Mouse (Mus musculus): ENCODE data around the gene 2610507B11Rik.
"Not testable (repeated sequence)": the region's sequence is repeated elsewhere in the genome, so short reads cannot be mapped to it uniquely, and the experiment has no call there.

Gene 2610507B11Rik

DNA sequence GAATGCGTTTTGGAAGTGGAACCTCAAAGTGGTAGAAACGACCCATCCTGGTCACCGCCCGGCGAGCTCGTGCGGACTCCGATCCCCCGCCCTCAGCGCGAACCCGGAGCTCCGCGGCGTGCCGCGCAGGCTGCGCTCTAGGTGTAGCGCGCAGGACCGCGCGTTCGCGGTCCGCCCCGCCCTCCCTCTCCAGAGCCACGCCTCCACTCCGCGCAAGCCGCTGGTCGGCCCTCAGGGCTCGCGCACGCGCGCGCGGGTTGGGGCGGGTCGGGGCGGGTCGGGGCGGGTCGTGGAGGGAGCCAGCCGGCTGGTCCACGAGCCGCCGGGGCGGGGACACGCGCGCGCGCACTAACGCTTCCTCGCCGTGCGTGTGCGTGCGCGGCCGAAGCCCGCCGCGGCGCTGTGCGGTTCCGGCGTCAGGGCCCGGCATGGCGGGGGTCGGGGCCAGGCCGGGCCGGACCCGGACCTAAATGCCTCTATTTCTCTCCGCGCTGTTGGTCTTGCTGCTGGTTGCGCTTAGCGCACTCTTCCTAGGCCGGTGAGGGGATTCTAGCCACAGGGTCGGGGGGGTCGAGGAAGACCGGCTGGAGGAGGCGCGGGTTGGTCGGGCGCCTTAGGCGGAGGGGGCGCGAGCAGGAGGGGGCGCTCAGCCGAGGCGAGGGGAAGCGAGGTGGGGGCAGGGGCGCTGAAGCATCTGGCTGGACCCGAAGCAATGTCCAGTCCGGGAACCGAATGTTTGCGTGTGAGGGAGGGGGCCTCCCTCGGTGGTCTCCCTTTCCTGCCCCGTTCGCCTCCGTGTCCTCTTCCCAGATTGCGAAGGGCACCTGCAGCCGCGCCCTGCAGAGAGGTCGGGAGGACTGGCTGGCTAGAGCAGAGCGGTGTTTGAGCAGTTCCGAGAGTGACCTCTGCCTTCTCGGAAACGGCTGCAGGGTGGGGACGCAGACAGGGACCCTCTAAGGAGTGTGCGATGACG is at the start of gene 2610507B11Rik:
2610507B11Rik (plus strand) TSS at position 373 of the 973 bp plus-strand sequence.
- DNase-seq (ENCODE audit: low read depth, low spot score): peak; percentile 89

DNA sequence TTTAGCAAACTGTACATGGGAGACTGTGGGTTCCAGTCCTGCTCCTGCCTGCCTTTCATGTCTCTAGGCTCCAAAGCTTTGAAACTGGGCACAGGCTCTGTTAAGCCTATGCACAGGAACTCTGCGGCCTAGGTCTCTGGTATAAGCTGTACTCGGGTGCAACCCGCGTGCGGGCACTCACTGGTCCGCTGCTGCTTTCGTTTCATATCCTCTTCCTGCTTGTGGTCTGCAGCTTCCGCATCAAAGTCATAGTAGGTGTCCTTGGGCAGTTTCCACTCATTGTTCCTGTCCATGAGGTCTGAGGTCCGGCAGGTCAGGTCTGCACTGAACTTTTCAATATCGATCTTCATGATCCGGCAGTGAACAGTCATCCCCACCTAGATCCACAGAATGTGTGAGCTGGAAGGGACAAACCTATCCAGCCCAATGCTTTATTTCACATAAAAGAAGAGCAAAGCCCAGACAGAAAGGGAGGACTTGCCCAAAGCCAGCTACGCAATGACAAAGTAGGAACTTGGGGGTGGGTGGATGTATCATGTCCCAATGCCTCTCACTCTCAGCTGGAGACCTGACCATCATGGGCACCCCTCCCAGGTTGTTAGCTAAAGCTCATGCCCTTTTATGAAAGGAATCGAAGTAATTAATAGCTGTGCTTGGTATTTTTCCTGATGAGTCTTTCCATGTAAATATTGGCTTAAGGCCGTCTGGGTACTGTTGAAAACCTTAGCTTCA is 48.3 kb upstream of the 2610507B11Rik start:
- DNase-seq (ENCODE audit: low read depth, low spot score): no peak

DNA sequence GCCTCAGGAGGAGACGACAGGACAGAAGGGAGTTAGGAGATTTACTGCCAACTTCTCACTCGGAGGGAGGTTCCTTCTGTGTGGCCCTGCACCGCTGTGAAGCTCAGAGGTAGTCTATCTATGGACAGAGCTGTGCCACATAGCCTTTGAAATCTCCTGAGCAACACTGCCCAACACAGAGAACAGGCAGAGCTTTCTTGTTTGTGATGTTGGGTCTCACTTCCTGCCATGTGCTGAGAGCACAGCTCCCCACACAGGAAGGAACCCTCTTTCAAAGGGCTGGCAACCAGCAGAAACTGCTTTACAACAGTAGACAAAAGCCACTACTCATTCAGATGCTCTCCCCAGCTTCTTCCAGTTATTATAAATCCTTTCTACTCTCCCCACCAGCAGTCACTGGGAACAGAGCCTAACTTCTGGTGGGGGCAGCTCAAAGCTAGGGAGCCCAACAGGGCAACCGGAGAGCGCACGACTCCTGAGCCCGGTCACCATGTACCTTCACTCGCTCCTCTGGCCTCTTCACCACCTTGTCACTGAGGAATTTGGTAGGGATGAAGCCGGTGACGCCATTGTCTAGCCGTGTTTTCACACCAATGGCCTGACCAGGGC is 45.7 kb upstream of the 2610507B11Rik start:
- peak; percentile 14 for DNase-seq (ENCODE audit: low read depth, low spot score)

DNA sequence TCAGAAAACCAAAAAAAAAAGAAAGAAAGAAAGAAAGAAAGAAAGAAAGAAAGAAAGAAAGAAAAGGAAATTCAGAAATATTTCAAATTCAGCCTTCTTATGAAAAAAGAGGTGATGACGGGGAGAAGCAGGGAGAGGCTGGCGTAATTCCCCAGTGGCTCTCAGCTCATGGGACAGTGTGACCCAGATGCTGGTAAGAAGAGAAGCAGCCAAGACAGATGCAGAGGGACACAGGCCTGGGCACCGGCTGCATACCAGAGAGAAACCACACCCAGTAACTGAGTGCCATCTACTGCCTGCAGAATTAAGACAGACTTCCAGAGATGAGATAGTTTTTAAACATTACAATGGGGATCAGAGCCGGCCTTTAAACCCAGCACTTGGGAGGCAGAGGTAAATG is 38.0 kb upstream of the 2610507B11Rik start:
- DNase-seq (ENCODE audit: low read depth, low spot score): no peak

DNA sequence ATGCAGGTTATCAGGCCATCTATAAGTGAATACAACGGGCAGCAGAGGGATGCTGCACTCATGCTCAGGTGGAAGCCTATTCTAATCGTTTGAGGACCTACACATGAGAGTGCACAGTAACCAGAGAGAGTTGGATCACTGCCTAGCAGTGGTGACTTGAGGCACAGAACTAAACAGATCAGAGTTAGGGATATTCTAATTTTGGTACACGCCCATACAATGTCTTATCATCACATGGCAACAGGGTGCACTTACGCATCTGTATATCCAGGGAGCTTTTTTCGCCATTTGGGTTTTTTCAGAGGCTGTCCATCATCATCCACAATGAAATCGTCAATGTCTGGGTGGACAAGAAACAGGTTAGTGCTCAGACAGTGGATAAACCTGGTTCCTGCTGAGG is 30.0 kb upstream of the 2610507B11Rik start:
- DNase-seq (ENCODE audit: low read depth, low spot score): no peak

DNA sequence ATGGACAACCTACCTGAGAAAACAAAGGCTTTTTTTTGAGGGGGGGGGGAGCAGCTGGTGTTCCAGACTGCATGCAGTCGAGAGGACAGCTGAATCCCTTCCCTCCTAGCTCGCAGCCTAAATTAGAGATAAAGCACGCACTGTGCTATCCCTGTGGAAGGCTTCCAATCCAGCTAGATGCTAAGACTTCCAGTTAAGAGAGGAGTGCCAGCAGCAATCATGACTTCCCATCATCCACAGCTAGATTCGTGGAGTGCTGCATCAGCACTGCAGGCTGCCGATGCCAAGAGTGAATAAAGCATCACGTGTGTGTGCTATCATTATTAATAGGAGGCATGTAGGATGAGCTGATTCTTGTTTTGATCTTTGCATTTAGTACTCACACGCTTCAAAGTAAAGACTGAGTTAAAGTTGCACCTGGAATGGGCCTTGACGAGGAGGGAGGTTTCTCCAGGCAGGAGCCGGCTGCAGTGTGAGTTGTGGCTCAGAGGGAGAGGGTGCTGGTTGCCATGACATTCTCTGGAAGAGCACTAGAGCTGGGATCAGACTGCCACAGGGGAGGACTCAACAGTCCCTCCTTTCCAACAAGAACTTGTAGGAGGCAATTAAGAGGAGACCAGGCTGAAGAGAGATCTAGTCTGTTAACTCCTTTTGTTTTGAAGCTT is 21.2 kb upstream of the 2610507B11Rik start:
- no peak for DNase-seq (ENCODE audit: low read depth, low spot score)

DNA sequence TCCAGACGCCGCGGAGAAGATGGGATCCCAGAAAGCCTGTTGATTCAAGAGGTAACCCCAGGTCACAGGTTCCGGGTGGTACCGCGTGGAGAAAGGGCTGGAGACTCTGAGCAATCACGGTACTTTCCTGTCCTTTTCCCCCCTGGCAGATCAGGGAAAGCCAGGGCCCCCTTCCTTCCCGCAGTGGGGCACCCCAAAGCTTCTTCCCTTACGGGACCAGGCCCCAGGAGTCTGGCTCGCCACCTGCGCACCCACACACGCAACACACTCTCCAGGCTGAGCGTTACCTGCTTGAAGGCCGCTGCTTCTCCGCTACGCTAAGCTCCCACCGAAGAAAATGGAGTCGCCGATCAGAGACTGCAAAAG is 16.3 kb upstream of the 2610507B11Rik start:
- DNase-seq (ENCODE audit: low read depth, low spot score): no peak

DNA sequence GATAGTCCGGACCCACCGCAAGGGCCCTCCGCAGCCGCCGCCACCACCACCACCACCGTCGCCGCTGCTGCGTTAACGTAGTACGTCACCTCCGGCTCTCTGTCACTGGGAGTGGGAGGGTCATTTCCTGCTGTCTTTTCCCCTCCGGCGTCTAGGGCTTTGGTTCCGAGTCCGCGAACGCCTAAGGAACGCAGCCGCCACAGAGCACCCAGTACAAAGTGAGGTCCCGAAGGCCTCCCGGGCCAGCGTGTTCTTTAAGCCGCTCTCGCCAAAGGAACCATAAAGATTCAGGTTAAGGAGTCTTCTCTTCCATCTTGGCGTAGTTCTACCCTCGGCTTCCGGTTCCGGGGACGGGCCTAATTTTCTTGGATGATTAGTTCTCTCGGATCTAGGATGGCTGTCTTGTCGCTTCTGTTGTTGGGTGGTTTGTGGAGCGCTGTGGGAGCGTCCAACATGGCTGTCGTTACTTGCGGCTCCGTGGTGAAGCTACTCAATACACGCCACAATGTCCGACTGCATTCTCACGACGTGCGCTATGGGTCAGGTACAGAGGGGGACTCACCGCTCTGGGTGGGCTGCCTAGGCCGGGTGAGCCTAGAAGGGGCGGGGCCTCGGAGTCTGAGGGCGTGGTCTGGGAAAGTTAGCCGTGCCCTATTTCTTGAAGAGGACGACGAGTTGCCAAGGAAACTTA is 15.8 kb upstream of the 2610507B11Rik start, which contains the start of the genes Sdf2 and Supt6:
Sdf2 (plus strand) TSS at position 120 of the 691 bp plus-strand sequence.
Supt6 (minus strand) TSS at position 361 of the 691 bp plus-strand sequence.
- DNase-seq (ENCODE audit: low read depth, low spot score): peak; percentile 84

DNA sequence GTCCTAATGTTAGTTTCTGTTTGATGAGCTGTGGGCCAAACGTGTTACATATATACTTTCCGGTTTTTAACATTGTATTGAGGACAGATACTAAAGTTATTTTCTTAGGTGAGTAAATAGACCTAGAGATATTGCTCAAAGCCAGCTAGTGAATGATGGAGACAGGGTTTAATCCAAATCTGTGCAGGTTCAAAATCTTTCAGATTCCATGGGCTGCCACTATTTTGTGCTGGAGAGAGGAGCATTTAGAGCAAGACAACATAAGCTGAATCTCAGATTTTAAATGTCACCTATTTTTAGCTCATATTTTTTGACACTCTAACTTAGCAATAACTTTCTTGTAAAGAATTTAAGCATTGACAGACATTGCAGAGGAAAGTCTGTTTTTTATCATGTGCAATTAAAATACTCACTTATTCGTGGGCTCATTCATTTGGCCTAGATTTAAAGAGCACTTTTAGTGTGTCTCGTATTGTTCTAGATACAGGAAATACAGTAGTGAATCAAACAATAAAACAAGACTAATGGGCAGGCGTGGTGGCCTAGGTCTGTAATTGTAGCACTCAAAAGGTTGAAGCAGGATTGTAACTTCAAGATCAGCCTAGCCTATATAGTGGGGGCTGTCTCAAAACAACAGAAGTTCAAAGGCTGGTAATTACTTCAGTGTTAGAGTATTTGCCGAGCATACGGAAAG is 15.1 kb upstream of the 2610507B11Rik start:
- no peak for DNase-seq (ENCODE audit: low read depth, low spot score)

DNA sequence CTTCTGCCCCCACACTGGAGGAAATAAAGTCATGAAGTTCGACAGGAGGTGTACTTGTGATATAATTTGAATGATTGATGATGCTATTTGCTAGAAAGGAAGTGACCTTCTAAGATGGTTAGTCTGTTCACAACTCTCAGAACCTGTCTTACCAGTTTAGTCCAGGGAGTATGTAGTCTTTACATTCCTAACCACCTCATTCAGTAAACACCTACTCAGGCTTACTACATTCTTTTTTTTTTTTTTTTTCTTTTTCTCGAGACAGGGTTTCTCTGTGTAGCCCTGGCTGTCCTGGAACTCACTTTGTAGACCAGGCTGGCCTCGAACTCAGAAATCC is 14.6 kb upstream of the 2610507B11Rik start:
- no peak for DNase-seq (ENCODE audit: low read depth, low spot score)

DNA sequence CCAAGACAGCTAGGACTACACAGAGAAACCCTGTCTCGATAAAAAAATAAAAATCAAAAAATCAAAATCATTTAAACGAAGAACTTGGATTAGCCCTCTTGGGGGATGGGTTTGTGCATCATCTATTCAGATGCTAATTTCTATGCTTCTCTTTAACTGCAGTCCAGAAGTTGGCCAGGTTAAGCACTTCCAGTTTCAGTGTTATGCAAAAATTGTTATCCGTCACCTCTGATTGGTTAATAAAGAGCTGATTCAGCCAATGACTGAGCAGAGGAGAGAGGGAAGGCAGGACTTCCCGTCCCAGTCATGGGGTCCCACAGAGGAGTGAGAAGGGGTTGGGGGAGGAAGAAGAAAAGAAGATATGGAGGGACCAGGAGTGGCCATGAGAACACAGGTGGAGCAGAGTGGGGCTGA is 13.8 kb upstream of the 2610507B11Rik start:
- no peak for DNase-seq (ENCODE audit: low read depth, low spot score)

DNA sequence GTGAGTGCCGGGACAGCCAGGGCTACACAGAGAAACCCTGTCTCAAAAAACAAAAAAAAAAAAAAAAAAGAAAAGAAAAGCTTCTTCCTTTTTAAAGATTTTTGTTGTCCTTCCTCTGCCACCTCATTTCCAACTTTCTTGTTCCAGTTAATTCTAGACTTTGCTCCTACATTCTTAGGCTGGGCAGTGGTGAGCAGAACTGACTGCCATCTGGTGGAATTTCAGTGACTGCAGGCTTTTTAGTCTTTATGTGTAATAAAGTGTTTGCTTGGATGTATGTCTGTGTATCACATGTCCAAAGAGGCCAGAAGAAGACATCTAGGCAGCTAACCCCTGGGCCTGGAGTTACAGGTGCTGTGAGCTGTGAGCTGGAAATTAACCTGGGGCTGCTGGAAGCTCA is 4.9 kb upstream of the 2610507B11Rik start:
- DNase-seq (ENCODE audit: low read depth, low spot score): no peak

DNA sequence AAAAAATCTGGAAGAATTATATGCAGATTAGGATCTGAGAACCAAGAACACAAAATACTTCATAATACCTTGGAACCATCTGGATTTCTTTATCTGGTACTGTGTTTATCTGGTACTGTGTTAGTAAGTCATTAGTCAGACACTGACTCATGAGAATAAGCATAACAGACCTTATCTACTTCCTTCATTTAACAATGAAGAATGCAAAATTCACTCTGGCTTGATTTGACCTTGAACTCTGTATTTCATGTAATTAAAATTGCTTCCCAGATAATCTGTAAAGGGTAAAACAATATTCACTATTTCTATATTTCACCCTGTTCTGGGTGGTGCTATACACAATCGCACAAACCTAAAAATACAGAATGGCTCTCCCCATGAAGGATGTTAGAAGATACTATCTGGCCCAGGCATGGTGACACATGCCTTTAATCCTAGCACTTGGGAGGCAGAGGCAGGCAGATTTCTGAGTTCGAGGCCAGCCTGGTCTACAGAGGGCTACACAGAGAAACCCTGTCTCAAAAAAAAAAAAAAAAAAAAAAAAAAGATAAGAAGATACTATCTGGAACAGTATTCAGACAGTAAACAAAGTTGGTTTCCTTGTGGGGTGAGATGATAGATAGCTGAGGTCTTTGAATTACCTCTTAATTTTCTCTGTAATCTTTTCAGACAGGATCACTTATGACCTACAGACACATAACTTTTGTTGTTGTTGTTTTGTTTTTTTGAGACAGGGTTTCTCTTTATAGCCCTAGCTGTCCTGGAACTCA is 878 bp upstream of the 2610507B11Rik start:
- DNase-seq (ENCODE audit: low read depth, low spot score): no peak

DNA sequence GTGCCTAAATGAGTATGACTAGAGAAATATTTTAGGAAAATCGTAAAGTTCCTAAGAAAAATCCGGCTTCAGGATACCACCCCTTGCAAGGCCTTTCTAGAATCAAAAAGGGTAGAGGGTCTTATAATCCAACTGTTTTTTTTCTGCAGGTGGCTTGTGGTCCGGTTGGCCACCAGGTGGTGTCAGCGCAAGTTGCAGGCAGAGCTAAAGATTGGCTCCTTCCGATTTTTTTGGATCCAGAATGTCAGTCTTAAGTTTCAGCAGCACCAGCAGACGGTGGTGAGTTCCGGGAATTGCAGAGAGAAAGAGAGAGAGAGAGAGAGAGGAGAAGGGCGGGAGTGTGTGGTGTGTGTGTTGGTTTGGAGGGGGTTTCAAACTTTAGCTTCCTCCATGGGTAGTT is 998 bp downstream of the 2610507B11Rik start:
- DNase-seq (ENCODE audit: low read depth, low spot score): peak; percentile 28

DNA sequence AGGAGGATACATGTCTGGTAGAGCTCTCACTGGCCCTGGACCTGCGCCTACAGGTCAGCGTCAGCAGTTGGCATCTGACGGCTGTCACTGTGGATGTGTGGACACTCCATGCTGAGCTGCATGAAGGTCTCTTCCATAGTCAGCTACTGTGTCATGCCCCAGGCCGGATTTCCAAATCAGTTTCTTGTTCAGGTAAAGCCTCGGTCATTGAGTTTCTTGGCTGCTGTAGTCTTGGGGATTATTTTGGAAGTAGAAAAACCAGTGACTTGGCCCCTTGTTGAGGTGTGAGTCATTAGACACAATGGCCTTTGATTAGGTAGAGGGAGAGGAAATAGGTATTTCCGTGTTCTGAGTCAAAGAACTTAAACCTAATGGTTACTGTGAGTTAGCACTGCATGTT is 4.0 kb downstream of the 2610507B11Rik start:
- DNase-seq (ENCODE audit: low read depth, low spot score): no peak

DNA sequence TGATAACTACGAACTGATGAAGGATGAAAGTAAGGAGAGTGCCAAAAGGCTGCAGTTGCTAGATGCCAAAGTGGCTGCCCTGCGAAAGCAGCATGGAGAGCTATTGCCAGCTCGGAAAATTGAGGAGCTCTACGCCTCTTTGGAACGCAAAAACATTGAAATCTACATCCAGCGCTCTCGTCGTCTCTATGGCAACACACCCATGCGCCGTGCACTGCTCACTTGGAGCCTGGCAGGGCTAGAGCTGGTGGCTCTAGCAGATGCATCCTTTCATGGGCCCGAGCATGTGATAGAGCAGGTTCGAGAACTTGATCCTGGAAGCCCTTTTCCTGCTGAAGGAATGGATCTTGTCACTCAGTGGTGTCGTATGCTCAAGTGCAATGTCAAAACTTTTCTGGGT is 10.4 kb downstream of the 2610507B11Rik start:
- DNase-seq (ENCODE audit: low read depth, low spot score): no peak

DNA sequence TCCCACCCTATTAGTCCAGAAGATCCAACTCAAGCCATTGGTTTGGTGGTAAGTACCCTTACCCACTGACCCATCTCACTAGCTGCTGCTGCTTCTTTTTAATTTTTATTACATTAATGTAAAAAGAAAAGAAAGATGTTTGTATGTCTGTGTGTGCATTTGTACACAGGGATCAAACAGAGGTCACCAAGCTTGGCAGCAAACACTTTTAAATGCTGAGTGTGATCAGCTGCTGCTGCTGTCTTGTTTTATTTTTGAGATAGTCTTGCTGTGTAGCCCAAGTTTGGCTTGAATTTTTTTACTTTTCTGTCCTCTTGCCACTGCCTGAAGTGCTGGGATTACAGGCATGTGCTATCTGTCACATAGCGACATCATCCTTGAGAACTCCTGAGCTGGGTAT is 14.0 kb downstream of the 2610507B11Rik start:
- DNase-seq (ENCODE audit: low read depth, low spot score): no peak

DNA sequence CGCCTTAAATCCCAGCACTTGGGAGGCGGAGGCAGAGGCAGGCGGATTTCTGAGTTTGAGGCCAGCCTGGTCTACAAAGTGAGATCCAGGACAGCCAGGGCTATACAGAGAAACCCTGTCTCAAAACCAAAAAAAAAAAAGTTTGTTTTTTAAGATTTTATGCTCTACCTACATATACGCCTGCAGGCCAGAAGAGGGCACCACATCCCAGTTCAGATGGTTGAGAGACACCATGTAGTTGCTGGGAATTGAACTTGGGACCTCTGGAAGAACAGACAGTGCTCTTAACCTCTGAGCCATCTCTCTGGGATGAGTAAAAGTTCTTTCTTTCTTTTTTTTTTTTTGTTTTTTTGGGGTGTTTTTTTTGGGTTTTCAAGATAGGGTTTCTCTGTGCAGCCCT is 14.6 kb downstream of the 2610507B11Rik start:
- DNase-seq (ENCODE audit: low read depth, low spot score): not testable (repeated sequence)

DNA sequence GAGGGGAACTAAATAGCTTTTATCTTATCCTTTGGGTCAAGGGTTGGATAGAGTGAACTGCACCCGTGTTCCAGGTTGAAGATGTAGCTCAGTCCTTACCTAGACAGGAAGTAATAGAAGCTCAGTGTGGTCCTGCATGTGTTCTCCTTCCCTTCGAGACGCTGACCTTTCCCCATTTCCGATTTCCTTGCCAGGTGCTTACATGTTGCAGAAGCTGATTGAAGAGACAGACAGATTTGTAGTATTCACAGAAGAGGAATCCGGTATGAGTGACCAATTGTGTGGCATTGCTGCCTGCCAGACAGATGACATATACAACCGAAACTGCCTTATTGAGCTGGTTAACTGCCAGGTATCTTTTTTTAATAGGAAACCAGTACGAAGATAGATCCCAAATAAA is 17.3 kb downstream of the 2610507B11Rik start:
- DNase-seq (ENCODE audit: low read depth, low spot score): no peak

DNA sequence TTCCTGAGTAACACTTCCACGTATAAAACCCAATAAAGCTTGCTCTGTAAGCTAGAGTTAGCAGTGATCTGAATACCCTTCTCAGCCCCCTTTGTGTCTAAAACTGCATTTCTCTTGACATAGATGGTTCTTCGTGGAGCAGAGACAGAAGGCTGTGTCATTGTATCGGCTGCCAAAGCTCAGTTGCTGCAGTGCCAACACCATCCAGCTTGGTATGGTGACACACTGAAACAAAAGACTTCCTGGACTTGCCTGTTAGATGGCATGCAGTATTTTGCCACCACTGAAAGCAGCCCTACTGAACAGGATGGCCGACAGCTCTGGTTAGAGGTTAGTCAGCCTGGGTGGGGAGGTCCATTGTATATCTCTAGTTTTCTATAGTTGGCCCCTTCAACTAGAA is 18.0 kb downstream of the 2610507B11Rik start:
- no peak for DNase-seq (ENCODE audit: low read depth, low spot score)
